Mouse (Mus musculus): Measurements from ENCODE around the gene Anxa2.

The Anxa2 gene

GRCm38 (mm10) chr9:69453066-69453900 is at the start of gene Anxa2:
Gene Anxa2 (plus strand): TSS chr9:69453620.
- DNase-seq (ENCODE audit: low spot score in 2 of 2), result peak; percentile 39 to 49

- no peak for DNase-seq (ENCODE audit: low spot score in 2 of 2)
Observed at GRCm38 (mm10) chr9:69404671-69405070, 48.7 kb upstream of the Anxa2 start.

GRCm38 (mm10) chr9:69419476-69419875 is 33.9 kb upstream of the Anxa2 start:
- DNase-seq (ENCODE audit: low spot score in 2 of 2), result no peak

- DNase-seq (ENCODE audit: low spot score in 2 of 2), result no peak
Observed at GRCm38 (mm10) chr9:69430531-69430930, 22.9 kb upstream of the Anxa2 start.

GRCm38 (mm10) chr9:69431863-69432555 is 21.4 kb upstream of the Anxa2 start:
- no peak for DNase-seq (ENCODE audit: low spot score in 2 of 2)

- no peak for DNase-seq (ENCODE audit: low spot score in 2 of 2)
Observed at GRCm38 (mm10) chr9:69435194-69435593, 18.2 kb upstream of the Anxa2 start.

- no peak for DNase-seq (ENCODE audit: low spot score in 2 of 2)
Observed at GRCm38 (mm10) chr9:69435662-69436061, 17.8 kb upstream of the Anxa2 start.

GRCm38 (mm10) chr9:69439805-69440357 is 13.5 kb upstream of the Anxa2 start:
- DNase-seq (ENCODE audit: low spot score in 2 of 2), result peak; percentile 6 to 39

- peak in 1 of 2 experiments; percentile 23 for DNase-seq (ENCODE audit: low spot score in 2 of 2)
Observed at GRCm38 (mm10) chr9:69442471-69443038, 10.9 kb upstream of the Anxa2 start.

GRCm38 (mm10) chr9:69443203-69443602 is 10.2 kb upstream of the Anxa2 start:
- DNase-seq (ENCODE audit: low spot score in 2 of 2), result no peak

- no peak for DNase-seq (ENCODE audit: low spot score in 2 of 2)
Observed at GRCm38 (mm10) chr9:69448801-69449200, 4.6 kb upstream of the Anxa2 start.

GRCm38 (mm10) chr9:69450636-69451035 is 2.8 kb upstream of the Anxa2 start:
- DNase-seq (ENCODE audit: low spot score in 2 of 2), result no peak

GRCm38 (mm10) chr9:69451886-69452810 is 1.3 kb upstream of the Anxa2 start:
- DNase-seq (ENCODE audit: low spot score in 2 of 2), result no peak

- peak; percentile 20 to 24 for DNase-seq (ENCODE audit: low spot score in 2 of 2)
Observed at GRCm38 (mm10) chr9:69453901-69454666, 664 bp downstream of the Anxa2 start.

GRCm38 (mm10) chr9:69454691-69455090 is 1.3 kb downstream of the Anxa2 start:
- DNase-seq (ENCODE audit: low spot score in 2 of 2), result no peak

GRCm38 (mm10) chr9:69455391-69455790 is 2.0 kb downstream of the Anxa2 start:
- DNase-seq (ENCODE audit: low spot score in 2 of 2), result peak in 1 of 2 experiments; percentile 15

- no peak for DNase-seq (ENCODE audit: low spot score in 2 of 2)
Observed at GRCm38 (mm10) chr9:69456406-69457075, 3.1 kb downstream of the Anxa2 start.

GRCm38 (mm10) chr9:69457143-69457542 is 3.7 kb downstream of the Anxa2 start:
- DNase-seq (ENCODE audit: low spot score in 2 of 2), result no peak

- DNase-seq (ENCODE audit: low spot score in 2 of 2), result no peak
Observed at GRCm38 (mm10) chr9:69457747-69458625, 4.6 kb downstream of the Anxa2 start.
